Mouse (Mus musculus): ENCODE results near the gene Olfr553. TPM values are rescaled to one million over a fixed set of nuclear protein-coding genes. Genes with fewer than 3 reads are reported as not detected.

Gene Olfr553
- polyA plus RNA-seq, 1 experiment from 2014 or later = not detected

- peak; percentile 49 for DNase-seq (ENCODE audit: low spot score)
- Histone ChIP-seq H3K9ac (replicated peaks; ENCODE audit: low read depth) (no peak overlapping the region), H3K27me3 (replicated peaks; ENCODE audit: insufficient read depth, low read length) (no peaks in the 10 kb centered on the region), H3K9me3 (ENCODE audit: low read length) (no peaks in the 10 kb centered on the region), H3K36me3 (ENCODE audit: insufficient read depth, low read length) (no peaks in the 10 kb centered on the region), H3K4me3 (ENCODE audit: low read depth, low read length) (no peak overlapping the region), H3K4me2 (replicated peaks; ENCODE audit: low read depth, low read length) (no peak overlapping the region), H3K4me1 (ENCODE audit: insufficient read depth, low read depth, low read length) (no peaks in the 10 kb centered on the region), H3K27ac (ENCODE audit: low read length) (no peak overlapping the region)
- peak; percentile 48; the same call in 1 of the 2 replicates for ATAC-seq
- TF ChIP-seq EP300 (IDR thresholded peaks at IDR 0.05) = no peak
- TF ChIP-seq CTCF (IDR thresholded peaks at IDR 0.05) = no peak
- WGBS = 21% methylated on average over 5 of the region's 5 CpGs
Observed at GRCm38 (mm10) chr7:102619608-102620007, 1.6 kb upstream of the Olfr553 start.

GRCm38 (mm10) chr7:102597378-102598031 is 20.5 kb downstream of the Olfr553 start, which contains the start of gene Olfr552:
Gene Olfr552, plus strand, starts transcription at chr7:102597770.
- Histone ChIP-seq H3K4me2 (replicated peaks; ENCODE audit: low read depth, low read length) (no peak within 1 kb of the TSS), H3K36me3 (ENCODE audit: insufficient read depth, low read length) (no peaks in the 10 kb centered on the region), H3K27ac (ENCODE audit: low read length) (no peak within 1 kb of the TSS), H3K9me3 (ENCODE audit: low read length) (no peaks in the 10 kb centered on the region), H3K9ac (replicated peaks; ENCODE audit: low read depth) (no peak within 1 kb of the TSS), H3K4me3 (ENCODE audit: low read depth, low read length) (no peak within 1 kb of the TSS), H3K4me1 (ENCODE audit: insufficient read depth, low read depth, low read length) (no peaks in the 10 kb centered on the region), H3K27me3 (replicated peaks; ENCODE audit: insufficient read depth, low read length) (no peaks in the 10 kb centered on the region)
- TF ChIP-seq CTCF (IDR thresholded peaks at IDR 0.05) (no peak), EP300 (IDR thresholded peaks at IDR 0.05) (no peak)
- ATAC-seq = no peak
- WGBS = 53% methylated on average over 1 of the region's 1 CpGs
- no peak for DNase-seq (ENCODE audit: low spot score)

- DNase-seq (ENCODE audit: low spot score) = no peak
- H3K27ac ChIP-seq (ENCODE audit: low read length) = no peak within 1 kb of the TSS
- no peaks in the 10 kb centered on the region for H3K36me3 ChIP-seq (ENCODE audit: insufficient read depth, low read length)
- no peak for ATAC-seq
- H3K9me3 ChIP-seq (ENCODE audit: low read length) = no peaks in the 10 kb centered on the region
- no peak within 1 kb of the TSS for H3K4me2 ChIP-seq (replicated peaks; ENCODE audit: low read depth, low read length)
- WGBS = 89% methylated on average over 3 of the region's 3 CpGs
- H3K4me3 ChIP-seq (ENCODE audit: low read depth, low read length) = no peak within 1 kb of the TSS
- H3K9ac ChIP-seq (replicated peaks; ENCODE audit: low read depth) = no peak within 1 kb of the TSS
- no peak for TF ChIP-seq CTCF (IDR thresholded peaks at IDR 0.05)
- no peak for TF ChIP-seq EP300 (IDR thresholded peaks at IDR 0.05)
- no peaks in the 10 kb centered on the region for H3K27me3 ChIP-seq (replicated peaks; ENCODE audit: insufficient read depth, low read length)
- H3K4me1 ChIP-seq (ENCODE audit: insufficient read depth, low read depth, low read length) = no peaks in the 10 kb centered on the region
Observed at GRCm38 (mm10) chr7:102591786-102592185, 26.2 kb downstream of the Olfr553 start, which contains the start of gene Olfr551. Gene Olfr551, minus strand, starts transcription at chr7:102591886.

GRCm38 (mm10) chr7:102575998-102576397 is 42.0 kb downstream of the Olfr553 start:
- H3K4me1 ChIP-seq (ENCODE audit: insufficient read depth, low read depth, low read length) = no peaks in the 10 kb centered on the region
- H3K36me3 ChIP-seq (ENCODE audit: insufficient read depth, low read length) = no peaks in the 10 kb centered on the region
- TF ChIP-seq EP300 (IDR thresholded peaks at IDR 0.05) (no peak), CTCF (IDR thresholded peaks at IDR 0.05) (no peak)
- no peak for DNase-seq (ENCODE audit: low spot score)
- WGBS = 55% methylated on average over 6 of the region's 6 CpGs
- no peak overlapping the region for H3K4me3 ChIP-seq (ENCODE audit: low read depth, low read length)
- H3K9ac ChIP-seq (replicated peaks; ENCODE audit: low read depth) = no peak overlapping the region
- H3K27ac ChIP-seq (ENCODE audit: low read length) = no peak overlapping the region
- no peaks in the 10 kb centered on the region for H3K9me3 ChIP-seq (ENCODE audit: low read length)
- no peaks in the 10 kb centered on the region for H3K27me3 ChIP-seq (replicated peaks; ENCODE audit: insufficient read depth, low read length)
- H3K4me2 ChIP-seq (replicated peaks; ENCODE audit: low read depth, low read length) = no peak overlapping the region
- no peak for ATAC-seq

DNA sequence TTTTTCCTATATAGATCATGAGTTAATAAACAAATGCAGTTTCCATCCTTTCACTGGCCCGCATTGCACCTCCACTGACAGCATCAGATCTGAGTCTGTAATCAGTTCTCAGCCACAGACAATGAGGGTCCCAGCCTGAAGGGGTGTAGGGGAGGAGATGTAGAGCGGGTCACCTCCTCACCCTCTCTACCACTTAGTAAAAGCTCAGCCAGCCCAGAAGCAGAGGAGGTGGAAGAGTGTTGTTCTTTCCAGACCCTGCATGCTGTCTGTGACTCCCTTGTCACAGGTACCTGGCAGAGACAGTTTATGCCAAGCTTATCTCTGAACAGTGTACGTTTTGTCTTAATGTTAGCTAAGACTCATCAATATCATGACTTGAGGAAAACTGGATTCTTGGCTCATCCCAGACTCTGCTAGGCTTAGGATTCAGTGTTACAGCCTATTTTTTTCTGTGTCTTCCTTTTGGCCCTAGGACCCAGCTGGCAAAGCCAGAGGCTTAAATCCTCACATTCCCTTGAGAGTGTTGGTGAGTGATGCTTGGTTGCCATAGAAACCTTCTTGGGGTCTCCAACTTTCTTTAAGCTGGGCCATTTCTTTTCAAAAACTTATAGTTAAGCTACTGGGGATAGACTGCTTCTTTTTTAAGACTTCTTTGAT is 44.7 kb downstream of the Olfr553 start:
- no peak overlapping the region for H3K4me3 ChIP-seq (ENCODE audit: low read depth, low read length)
- ATAC-seq (no peak), DNase-seq (ENCODE audit: low spot score) (no peak)
- no peak overlapping the region for H3K27ac ChIP-seq (ENCODE audit: low read length)
- TF ChIP-seq CTCF (IDR thresholded peaks at IDR 0.05) = no peak
- TF ChIP-seq EP300 (IDR thresholded peaks at IDR 0.05) = no peak
- H3K36me3 ChIP-seq (ENCODE audit: insufficient read depth, low read length) = no peaks in the 10 kb centered on the region
- WGBS = 64% methylated on average over 3 of the region's 3 CpGs
- H3K9me3 ChIP-seq (ENCODE audit: low read length) = no peaks in the 10 kb centered on the region
- no peak overlapping the region for H3K9ac ChIP-seq (replicated peaks; ENCODE audit: low read depth)
- no peak overlapping the region for H3K4me2 ChIP-seq (replicated peaks; ENCODE audit: low read depth, low read length)
- no peaks in the 10 kb centered on the region for H3K4me1 ChIP-seq (ENCODE audit: insufficient read depth, low read depth, low read length)
- no peaks in the 10 kb centered on the region for H3K27me3 ChIP-seq (replicated peaks; ENCODE audit: insufficient read depth, low read length)

GRCm38 (mm10) chr7:102571142-102571541 is 46.9 kb downstream of the Olfr553 start, which contains the start of gene Olfr550:
Gene Olfr550, plus strand, starts transcription at chr7:102571442.
- no peak for TF ChIP-seq CTCF (IDR thresholded peaks at IDR 0.05)
- TF ChIP-seq EP300 (IDR thresholded peaks at IDR 0.05) = no peak
- no peak for ATAC-seq
- WGBS = 82% methylated on average over 8 of the region's 8 CpGs
- Histone ChIP-seq H3K4me2 (replicated peaks; ENCODE audit: low read depth, low read length) (no peak within 1 kb of the TSS), H3K9me3 (ENCODE audit: low read length) (no peaks in the 10 kb centered on the region), H3K27me3 (replicated peaks; ENCODE audit: insufficient read depth, low read length) (no peaks in the 10 kb centered on the region), H3K27ac (ENCODE audit: low read length) (no peak within 1 kb of the TSS), H3K4me1 (ENCODE audit: insufficient read depth, low read depth, low read length) (no peaks in the 10 kb centered on the region), H3K4me3 (ENCODE audit: low read depth, low read length) (no peak within 1 kb of the TSS), H3K36me3 (ENCODE audit: insufficient read depth, low read length) (no peaks in the 10 kb centered on the region), H3K9ac (replicated peaks; ENCODE audit: low read depth) (no peak within 1 kb of the TSS)
- DNase-seq (ENCODE audit: low spot score) = no peak
